Mouse (Mus musculus): ENCODE measurements around the gene Mapk3. TPM values are rescaled to one million over a fixed set of nuclear protein-coding genes. Genes with fewer than 3 reads are reported as not detected.

Mapk3 gene
- total RNA-seq, 2 experiments from 2014 or later, result 174 to 194 TPM

- no peak for DNase-seq (ENCODE audit: low spot score in 2 of 2)
Observed at GRCm38 (mm10) chr7:126782693-126783092, 23.3 kb downstream of the Mapk3 start.

GRCm38 (mm10) chr7:126784469-126784868 lies 25.1 kb downstream of the Mapk3 start:
- DNase-seq (ENCODE audit: low spot score in 2 of 2), result no peak

- DNase-seq (ENCODE audit: low spot score in 2 of 2), result no peak
Observed at GRCm38 (mm10) chr7:126785056-126785455, 25.7 kb downstream of the Mapk3 start.

GRCm38 (mm10) chr7:126786142-126786541 lies 26.7 kb downstream of the Mapk3 start:
- no peak for DNase-seq (ENCODE audit: low spot score in 2 of 2)

- no peak for DNase-seq (ENCODE audit: low spot score in 2 of 2)
Observed at GRCm38 (mm10) chr7:126789141-126789540, 29.7 kb downstream of the Mapk3 start.

- peak; percentile 95 to 97 for DNase-seq (ENCODE audit: low spot score in 2 of 2)
Observed at GRCm38 (mm10) chr7:126791851-126792720, 32.7 kb downstream of the Mapk3 start, which contains the start of gene Ppp4c. Gene Ppp4c, minus strand, starts transcription at chr7:126792496.

GRCm38 (mm10) chr7:126792721-126793443 lies 33.5 kb downstream of the Mapk3 start:
- no peak for DNase-seq (ENCODE audit: low spot score in 2 of 2)

- no peak for DNase-seq (ENCODE audit: low spot score in 2 of 2)
Observed at GRCm38 (mm10) chr7:126793456-126794270, 34.3 kb downstream of the Mapk3 start.

- no peak for DNase-seq (ENCODE audit: low spot score in 2 of 2)
Observed at GRCm38 (mm10) chr7:126794271-126794605, 34.8 kb downstream of the Mapk3 start.

- DNase-seq (ENCODE audit: low spot score in 2 of 2), result no peak
Observed at GRCm38 (mm10) chr7:126795387-126796317, 36.3 kb downstream of the Mapk3 start.

GRCm38 (mm10) chr7:126796350-126796932 lies 37.0 kb downstream of the Mapk3 start:
- peak; percentile 68 to 82 for DNase-seq (ENCODE audit: low spot score in 2 of 2)

- peak in 1 of 2 experiments; percentile 34 for DNase-seq (ENCODE audit: low spot score in 2 of 2)
Observed at GRCm38 (mm10) chr7:126797411-126798126, 38.2 kb downstream of the Mapk3 start, which contains the start of gene Fam57b. Gene Fam57b, plus strand, starts transcription at chr7:126797668.

GRCm38 (mm10) chr7:126798127-126799049 lies 39.0 kb downstream of the Mapk3 start:
- DNase-seq (ENCODE audit: low spot score in 2 of 2), result peak in 1 of 2 experiments; percentile 40

GRCm38 (mm10) chr7:126799050-126799467 lies 39.7 kb downstream of the Mapk3 start:
- DNase-seq (ENCODE audit: low spot score in 2 of 2), result peak; percentile 98 to 99

GRCm38 (mm10) chr7:126799468-126800268 lies 40.3 kb downstream of the Mapk3 start:
- peak in 1 of 2 experiments; percentile 80 for DNase-seq (ENCODE audit: low spot score in 2 of 2)

- DNase-seq (ENCODE audit: low spot score in 2 of 2), result no peak
Observed at GRCm38 (mm10) chr7:126800269-126801056, 41.1 kb downstream of the Mapk3 start.
